Mouse (Mus musculus) cerebellum, adult 2 months (tissue): Measurements from ENCODE around the gene Arsg. TPM values are rescaled to one million over a fixed set of nuclear protein-coding genes. Genes with fewer than 3 reads are reported as not detected.

ENCODE experiments used
- DNase-seq, 2 experiments: peaks; one replicate each; pipeline ENCODE4 v3.0.0; 2021
- H3K27ac ChIP-seq: fragments of 200-500 bp; 2 replicates; pipeline ENCODE4 v1.5.1; 2012; ENCODE audit warnings: low read length, control low read depth, inconsistent platforms; ENCODE audit not compliant: insufficient read depth
- H3K27me3 ChIP-seq: fragments of 200-500 bp; 2 replicates; pipeline ENCODE4 v1.6.1; 2012; ENCODE audit warnings: inconsistent platforms, mild to moderate bottlenecking, low read length, moderate library complexity; ENCODE audit not compliant: control insufficient read depth, insufficient read depth
- H3K4me1 ChIP-seq: fragments of 200-500 bp; 2 replicates; pipeline ENCODE4 v1.6.1; 2011; ENCODE audit warnings: low read length; ENCODE audit not compliant: control insufficient read depth, insufficient read depth
- H3K4me3 ChIP-seq: fragments of 200-500 bp; replicated peaks from 2 replicates; pipeline ENCODE3; 2011; ENCODE audit warnings: mild to moderate bottlenecking, low read depth, low read length, control low read depth; ENCODE audit not compliant: insufficient read depth
- CTCF ChIP-seq: fragments of 200-500 bp; IDR thresholded peaks from 2 replicates; pipeline ENCODE4 v1.5.1; 2011; ENCODE audit warnings: low read depth, mild to moderate bottlenecking, control low read depth, low read length, moderate library complexity, borderline replicate concordance; ENCODE audit not compliant: insufficient read depth
- POLR2A ChIP-seq: fragments of 200-500 bp; IDR thresholded peaks from 2 replicates; pipeline ENCODE4 v1.6.1; 2011; ENCODE audit warnings: low read length, control low read depth, borderline replicate concordance; ENCODE audit not compliant: insufficient read depth
- WGBS: fragments of 180-500 bp; shearing (Covaris S2); methylation state at CpG from one replicate; pipeline ENCODE4 v1.1.7; 2018; 5-methylcytosine and 5-hydroxymethylcytosine counted together
- polyA plus RNA-seq: library from polyadenylated mRNA; depleted of rRNA; stranded (reverse); fragments of >200 nt; gene quantifications from 2 replicates; pipeline ENCODE4 v1.2.3, GENCODE M21; 2012

Gene Arsg
- polyA plus RNA-seq, 1 experiment: 47.1 TPM

DNA sequence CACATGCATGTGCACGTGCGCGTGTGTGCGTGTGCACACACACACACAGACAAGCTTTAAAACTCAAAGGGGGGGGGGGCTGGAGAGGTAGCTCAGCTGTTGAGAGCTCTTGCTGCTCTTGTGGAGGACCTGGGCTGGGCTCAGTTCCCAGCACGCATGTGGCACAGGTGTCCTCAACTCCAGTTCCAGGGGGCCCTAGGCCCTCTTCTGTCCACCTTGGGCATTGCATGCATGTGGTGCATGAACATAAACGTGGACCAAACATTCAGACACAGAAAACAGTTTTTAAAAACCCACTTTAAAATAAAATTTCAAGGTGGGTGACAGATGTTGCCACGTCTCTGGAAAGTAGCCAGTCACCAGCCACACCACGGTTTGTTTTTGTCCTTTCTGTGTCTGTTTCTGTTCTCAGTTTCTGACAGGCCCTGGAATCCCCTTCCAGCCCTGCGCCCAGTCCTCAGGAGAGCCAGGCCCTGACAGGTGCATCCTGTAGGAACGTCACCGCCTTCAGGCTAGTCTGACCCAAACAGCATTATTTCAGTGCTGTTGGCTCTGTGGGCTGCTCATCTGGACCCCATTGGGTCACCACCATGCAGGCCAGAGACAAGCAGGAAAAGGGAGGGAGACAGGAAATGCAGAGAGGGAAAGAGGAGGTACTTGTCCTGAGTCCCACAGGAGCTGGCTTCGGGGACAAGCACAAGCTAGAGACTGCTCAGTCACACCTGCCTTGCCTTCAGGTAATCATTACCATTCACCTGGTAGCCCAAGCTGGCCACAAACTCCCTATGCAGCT is 125.8 kb downstream of the Arsg start:
- no peak for DNase-seq
- H3K4me3 ChIP-seq: no peak overlapping the region
- H3K27me3 ChIP-seq: no peaks in the 10 kb centered on the region
- no peaks in the 10 kb centered on the region for H3K4me1 ChIP-seq
- TF ChIP-seq POLR2A (no peak), CTCF (0 out of 2 replicates have a peak, but pooled peaks have one; percentile 12)
- no peak overlapping the region for H3K27ac ChIP-seq
- 89% methylated on average over 12 of the region's 12 CpGs for WGBS

DNA sequence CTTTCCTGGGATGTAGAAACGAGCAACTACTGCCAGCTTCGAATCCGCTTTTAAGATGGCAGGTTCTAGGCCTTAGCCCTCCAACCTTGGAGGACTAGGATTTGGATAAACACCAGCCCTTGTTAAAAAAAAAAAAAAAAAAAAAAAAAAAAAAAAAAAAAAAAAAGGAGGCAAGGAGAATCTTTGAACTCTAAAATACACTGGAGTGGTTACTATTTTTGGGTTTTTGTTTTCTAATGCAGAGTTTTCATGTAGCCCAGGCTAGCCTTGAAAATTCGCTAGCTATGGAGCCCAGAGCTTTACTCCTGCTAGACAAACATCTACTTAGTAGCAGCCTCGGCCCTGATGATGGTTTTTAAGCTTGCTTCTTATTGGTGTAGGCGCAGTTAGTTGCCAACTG is 134.4 kb downstream of the Arsg start:
- 89% methylated on average over 6 of the region's 6 CpGs for WGBS

GRCm38 (mm10) chr11:109608976-109609625 is 135.9 kb downstream of the Arsg start:
- Histone ChIP-seq H3K4me1 (peaks cover 5% of the 10 kb centered on the region; the same call in 1 of the 2 replicates), H3K4me3 (no peak overlapping the region), H3K27me3 (no peaks in the 10 kb centered on the region), H3K27ac (no peak overlapping the region)
- no peak for DNase-seq
- TF ChIP-seq POLR2A: no peak
- TF ChIP-seq CTCF: no peak
- 78% methylated on average over 6 of the region's 6 CpGs for WGBS

More for the DNA sequence above, 134.4 kb downstream of the Arsg start:
- Histone ChIP-seq H3K4me1 (peaks cover 5% of the 10 kb centered on the region; the same call in 1 of the 2 replicates), H3K4me3 (no peak overlapping the region), H3K27ac (no peak overlapping the region), H3K27me3 (no peaks in the 10 kb centered on the region)
- no peak for DNase-seq
- TF ChIP-seq CTCF (no peak), POLR2A (no peak)

DNA sequence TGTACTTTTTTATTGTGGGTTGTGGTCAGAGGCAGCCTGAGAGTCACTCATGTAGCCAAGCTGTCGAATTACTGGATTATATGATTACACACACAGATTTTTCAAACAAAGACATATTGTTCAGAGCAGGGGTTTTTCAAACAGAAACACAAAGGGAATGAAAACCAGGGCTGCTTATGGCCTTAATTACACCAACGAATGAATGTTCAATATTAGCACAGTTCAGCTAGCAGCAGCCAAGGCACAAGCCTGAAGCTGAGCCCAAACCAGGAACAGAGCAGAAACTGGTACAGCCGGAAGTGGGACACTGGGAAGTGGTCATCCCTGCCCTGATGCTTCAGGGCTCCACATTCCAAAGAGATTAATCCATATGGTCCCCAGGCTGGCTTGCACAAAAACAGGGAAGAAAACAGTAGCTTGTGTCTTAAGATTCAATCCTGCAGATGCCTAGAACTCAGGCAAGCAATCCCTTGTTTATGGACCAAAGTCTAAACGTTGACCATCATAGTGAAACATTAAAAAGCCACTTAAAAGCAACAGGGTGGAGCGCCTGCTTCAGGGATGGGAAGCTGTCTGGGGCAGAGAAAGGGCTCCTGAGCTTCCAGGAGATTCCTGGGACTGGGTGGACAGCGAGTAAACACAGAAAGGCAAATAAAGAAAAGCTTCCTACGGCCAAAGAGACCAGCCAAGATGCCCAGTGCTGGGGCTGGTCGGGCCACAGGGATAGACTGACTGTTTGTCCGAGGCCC is 137.0 kb downstream of the Arsg start:
- Histone ChIP-seq H3K27me3 (no peaks in the 10 kb centered on the region), H3K27ac (no peak overlapping the region; the same call in 1 of the 2 replicates), H3K4me3 (peak overlapping the region; percentile 76), H3K4me1 (peaks cover 5% of the 10 kb centered on the region; the same call in 1 of the 2 replicates)
- no peak for TF ChIP-seq POLR2A
- TF ChIP-seq CTCF: no peak
- 18% methylated on average over 9 of the region's 9 CpGs for WGBS
- no peak for DNase-seq

- TF ChIP-seq POLR2A: no peak
- no peak for TF ChIP-seq CTCF
Observed at GRCm38 (mm10) chr11:109610795-109611302, 137.7 kb downstream of the Arsg start.

DNA sequence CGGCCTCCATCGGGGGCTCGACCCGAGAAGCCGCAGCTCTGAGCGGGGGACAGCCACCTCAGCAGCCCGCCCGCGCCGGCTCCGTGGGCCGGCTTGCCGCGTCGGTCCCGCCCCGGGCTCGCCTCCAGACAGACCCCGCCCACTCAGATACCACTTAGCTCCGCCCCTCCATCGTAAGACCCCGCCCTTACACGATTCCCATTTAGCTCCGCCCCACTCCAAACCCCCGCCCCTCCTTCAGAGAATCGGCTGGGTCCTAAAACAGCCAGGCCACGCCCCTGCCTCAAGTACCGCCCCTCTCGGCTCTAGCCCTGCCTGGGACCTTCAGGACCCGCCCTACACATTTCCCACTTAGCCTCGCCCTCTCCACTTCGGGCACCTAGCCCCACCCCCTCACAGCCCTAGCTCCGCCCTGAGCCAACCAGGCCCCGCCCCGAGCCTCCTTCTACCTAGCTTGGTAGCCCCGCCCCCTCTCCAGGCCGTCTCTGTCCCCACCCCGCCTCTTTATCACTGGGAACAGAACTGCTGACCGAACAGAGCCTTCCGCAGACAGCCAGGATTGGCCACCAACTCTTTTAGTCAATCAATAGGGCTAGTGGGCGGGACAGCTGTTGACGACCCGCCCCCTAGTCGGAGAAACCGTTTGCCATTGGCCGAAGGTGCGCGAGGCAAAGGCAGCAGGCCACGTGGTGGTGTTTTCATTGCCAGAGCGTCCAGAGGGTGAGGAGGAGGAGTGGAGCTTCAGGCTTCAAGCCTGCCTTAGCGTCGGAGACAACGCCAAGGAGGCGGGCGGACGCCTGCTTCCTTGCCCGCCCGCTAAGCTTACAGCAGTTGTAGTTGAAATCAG is 138.4 kb downstream of the Arsg start, which contains the start of gene Wipi1:
Gene Wipi1, minus strand, starts transcription at position 665 of the 847 bp plus-strand sequence.
- DNase-seq: peak; percentile 97
- H3K4me3 ChIP-seq: peak within 1 kb of the TSS; percentile 76
- no peaks in the 10 kb centered on the region for H3K27me3 ChIP-seq
- peaks cover 5% of the 10 kb centered on the region; the same call in 1 of the 2 replicates for H3K4me1 ChIP-seq
- TF ChIP-seq POLR2A (peak; percentile 34; the same call in 1 of the 2 replicates), CTCF (no peak)
- peak within 1 kb of the TSS; percentile 17; the same call in 1 of the 2 replicates for H3K27ac ChIP-seq
- WGBS: 1% methylated on average over 58 of the region's 58 CpGs

More at GRCm38 (mm10) chr11:109610795-109611302, 137.7 kb downstream of the Arsg start:
- no peak for DNase-seq
- Histone ChIP-seq H3K27ac (peak overlapping the region; percentile 17; the same call in 1 of the 2 replicates), H3K4me3 (peak overlapping the region; percentile 76), H3K4me1 (peaks cover 5% of the 10 kb centered on the region; the same call in 1 of the 2 replicates), H3K27me3 (no peaks in the 10 kb centered on the region)
- WGBS: under 1% methylated on average over 26 of the region's 26 CpGs

DNA sequence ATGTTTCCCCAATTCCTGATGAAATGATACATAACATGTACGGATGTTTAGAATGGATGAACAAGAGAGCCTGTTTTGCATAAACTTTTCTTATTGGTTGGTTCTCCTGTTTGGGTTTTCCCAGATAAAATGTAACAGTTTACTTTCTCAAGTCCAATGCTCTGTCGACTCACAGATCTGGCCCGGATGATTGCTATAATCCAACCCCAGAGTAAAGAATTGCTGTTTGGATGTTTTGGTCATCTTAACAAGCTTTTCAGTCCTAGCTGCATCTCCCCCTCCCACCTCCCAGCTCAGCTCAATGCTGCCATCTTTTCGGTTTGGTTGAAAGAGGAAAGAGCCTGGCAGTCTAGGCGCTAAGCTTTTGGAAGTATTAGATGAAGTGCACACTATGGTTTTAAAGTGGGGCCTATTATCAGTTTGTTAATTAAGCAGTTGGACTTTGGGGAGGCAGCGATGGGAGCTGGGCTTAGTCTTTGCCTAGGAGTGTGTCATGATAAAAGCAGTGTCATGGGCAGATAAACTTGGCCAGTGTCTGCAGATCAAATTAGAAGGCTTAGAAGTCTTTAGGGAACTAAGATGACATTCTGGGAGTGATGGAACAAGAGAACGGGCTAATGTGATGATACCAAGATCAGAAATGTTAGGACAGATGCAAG is 139.8 kb downstream of the Arsg start:
- TF ChIP-seq POLR2A: no peak
- TF ChIP-seq CTCF: no peak
- H3K27me3 ChIP-seq: no peaks in the 10 kb centered on the region
- H3K27ac ChIP-seq: no peak overlapping the region
- DNase-seq: no peak
- H3K4me1 ChIP-seq: peaks cover 8% of the 10 kb centered on the region; the same call in 1 of the 2 replicates
- WGBS: 86% methylated on average over 7 of the region's 7 CpGs
- H3K4me3 ChIP-seq: no peak overlapping the region
